Mouse (Mus musculus): ENCODE measurements around the gene Prkacb. TPM values are rescaled to one million over a fixed set of nuclear protein-coding genes. Genes with fewer than 3 reads are reported as not detected.

Prkacb gene
- 69.6 and 74.8 TPM in 2 replicates for polyA plus RNA-seq (2014; fragmentation: Nextera tagmentation; extraction: Ambion mirVana)

DNA sequence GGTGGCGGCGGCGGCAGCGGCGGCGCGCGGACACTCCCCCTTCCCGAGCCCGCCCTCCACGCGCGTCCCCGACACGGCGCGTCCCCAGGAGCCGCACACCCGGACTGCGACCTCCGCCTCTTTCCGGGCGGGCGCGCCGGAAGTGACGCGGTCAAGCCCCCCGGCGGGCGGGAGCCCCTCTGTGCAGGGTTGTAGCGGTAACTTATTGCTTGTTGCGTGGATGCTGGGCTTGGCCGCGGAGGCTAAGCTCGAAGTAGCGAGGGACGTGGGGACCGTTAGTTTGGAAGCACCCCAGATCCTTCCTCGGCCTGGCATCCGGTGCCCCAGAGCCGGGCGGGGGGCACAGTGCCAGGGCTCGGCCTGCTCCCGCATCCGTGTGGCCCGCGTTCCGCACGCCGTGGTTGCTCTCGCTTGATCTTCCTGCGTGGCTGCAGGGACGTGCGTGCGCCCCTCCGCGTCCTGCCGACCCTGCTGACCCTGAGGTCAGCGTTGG, at the start of gene Prkacb:
Prkacb (minus strand) TSS at position 90 of the 493 bp plus-strand sequence.
- Histone ChIP-seq H3K9ac (peak within 1 kb of the TSS; percentile 95), H3K36me3 (ENCODE audit: insufficient read depth) (no peaks in the 10 kb centered on the region), H3K27me3 (ENCODE audit: insufficient read depth, low read length) (no peaks in the 10 kb centered on the region), H3K4me3 (ENCODE audit: low read depth, low read length) (peak within 1 kb of the TSS; percentile 92), H3K27ac (ENCODE audit: low read depth) (peak within 1 kb of the TSS; percentile 95), H3K9me3 (ENCODE audit: low read depth, low read length) (no peaks in the 10 kb centered on the region), H3K4me2 (peak within 1 kb of the TSS; percentile 83), H3K4me1 (ENCODE audit: insufficient read depth) (no peaks in the 10 kb centered on the region; the same call in 1 of the 2 replicates)
- no peak for TF ChIP-seq CTCF (IDR thresholded peaks at IDR 0.05; ENCODE audit: low read depth)
- ATAC-seq (ENCODE audit: insufficient read depth) (peak; percentile 97), DNase-seq (peak; percentile 95)
- under 1% methylated on average over 52 of the region's 60 CpGs for WGBS

DNA sequence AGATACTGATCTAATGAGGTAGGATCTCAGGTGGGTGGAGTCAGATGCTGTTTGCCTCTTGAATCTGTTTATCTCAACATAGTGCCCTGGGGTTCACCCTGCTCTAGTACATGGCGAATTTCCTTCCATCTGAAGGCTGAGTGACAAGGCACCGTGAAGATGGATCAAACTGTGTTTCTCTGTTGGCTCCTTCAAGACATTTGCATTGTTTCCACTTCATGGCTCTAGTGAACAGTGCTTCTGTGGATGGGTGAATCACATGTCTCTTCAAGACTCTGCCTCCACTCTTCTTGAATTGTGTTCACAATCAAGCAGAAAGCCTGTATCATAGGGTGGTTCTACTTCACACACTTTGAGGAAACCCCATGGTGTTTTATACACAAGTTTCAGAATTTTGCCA, 47.5 kb upstream of the Prkacb start:
- no peak for DNase-seq
- H3K4me3 ChIP-seq (ENCODE audit: low read depth, low read length) = no peak overlapping the region
- WGBS = 70% methylated on average over 2 of the region's 2 CpGs
- H3K9ac ChIP-seq = no peak overlapping the region
- no peaks in the 10 kb centered on the region for H3K4me1 ChIP-seq (ENCODE audit: insufficient read depth)
- no peaks in the 10 kb centered on the region for H3K27me3 ChIP-seq (ENCODE audit: insufficient read depth, low read length)
- no peak for ATAC-seq (ENCODE audit: insufficient read depth)
- TF ChIP-seq CTCF (IDR thresholded peaks at IDR 0.05; ENCODE audit: low read depth) = no peak
- H3K4me2 ChIP-seq = no peak overlapping the region
- H3K27ac ChIP-seq (ENCODE audit: low read depth) = no peak overlapping the region
- no peaks in the 10 kb centered on the region for H3K9me3 ChIP-seq (ENCODE audit: low read depth, low read length)
- no peaks in the 10 kb centered on the region for H3K36me3 ChIP-seq (ENCODE audit: insufficient read depth)

DNA sequence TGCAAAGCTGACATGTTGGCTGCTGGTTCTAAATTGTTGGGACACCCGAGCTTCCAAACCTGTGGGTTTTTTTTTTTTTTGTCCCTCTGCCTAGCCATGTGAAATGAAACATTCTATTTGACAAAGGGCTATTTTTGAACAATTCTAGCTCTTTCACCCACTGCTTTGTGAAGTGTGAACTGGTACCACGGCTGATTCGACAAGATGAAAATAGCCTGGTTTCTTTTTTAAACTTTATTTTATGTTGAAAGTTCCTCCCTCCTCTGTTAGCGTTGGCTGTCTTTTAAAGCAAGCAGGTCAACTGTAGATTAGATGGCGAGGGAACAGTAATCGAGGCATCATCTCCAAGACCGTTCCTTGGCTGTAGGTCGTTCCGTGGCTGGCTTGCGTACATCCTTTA, 44.6 kb upstream of the Prkacb start:
- no peak overlapping the region for H3K4me3 ChIP-seq (ENCODE audit: low read depth, low read length)
- WGBS = 86% methylated on average over 10 of the region's 10 CpGs
- DNase-seq (no peak), ATAC-seq (ENCODE audit: insufficient read depth) (no peak)
- H3K4me2 ChIP-seq = no peak overlapping the region
- TF ChIP-seq CTCF (IDR thresholded peaks at IDR 0.05; ENCODE audit: low read depth) = no peak
- no peaks in the 10 kb centered on the region for H3K4me1 ChIP-seq (ENCODE audit: insufficient read depth)
- H3K36me3 ChIP-seq (ENCODE audit: insufficient read depth) = no peaks in the 10 kb centered on the region
- H3K9ac ChIP-seq = no peak overlapping the region
- H3K9me3 ChIP-seq (ENCODE audit: low read depth, low read length) = no peaks in the 10 kb centered on the region
- H3K27ac ChIP-seq (ENCODE audit: low read depth) = no peak overlapping the region
- no peaks in the 10 kb centered on the region for H3K27me3 ChIP-seq (ENCODE audit: insufficient read depth, low read length)

DNA sequence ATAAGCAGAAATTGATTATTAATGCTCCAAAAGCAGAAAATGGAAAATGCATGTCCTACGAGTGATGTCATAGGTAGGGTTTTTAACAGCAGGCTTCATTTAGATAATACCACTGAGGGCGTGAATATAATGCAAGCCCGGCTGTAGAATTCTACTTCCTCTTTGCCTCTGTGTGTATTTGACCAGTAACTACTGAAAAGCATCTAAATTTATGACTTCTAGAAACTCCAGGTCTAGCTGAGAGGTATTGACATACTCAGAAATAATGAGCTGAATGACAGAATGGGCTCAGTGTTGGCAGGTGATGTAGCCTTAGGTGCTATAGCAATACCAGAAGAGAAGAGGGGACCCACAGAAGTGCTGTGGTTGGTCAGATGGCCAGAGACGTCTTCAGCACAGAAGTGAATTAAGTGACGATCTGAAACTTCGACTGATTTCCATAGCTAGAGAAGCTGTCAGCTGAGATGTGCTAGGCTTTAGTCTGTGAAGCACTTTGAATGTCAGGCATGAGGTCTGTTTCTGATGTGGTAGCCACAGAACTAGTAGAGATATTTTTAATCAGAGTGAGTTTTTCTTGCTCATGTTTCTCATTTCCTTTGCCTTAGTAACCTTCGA, 41.8 kb upstream of the Prkacb start:
- no peak for DNase-seq
- 68% methylated on average over 7 of the region's 7 CpGs for WGBS

DNA sequence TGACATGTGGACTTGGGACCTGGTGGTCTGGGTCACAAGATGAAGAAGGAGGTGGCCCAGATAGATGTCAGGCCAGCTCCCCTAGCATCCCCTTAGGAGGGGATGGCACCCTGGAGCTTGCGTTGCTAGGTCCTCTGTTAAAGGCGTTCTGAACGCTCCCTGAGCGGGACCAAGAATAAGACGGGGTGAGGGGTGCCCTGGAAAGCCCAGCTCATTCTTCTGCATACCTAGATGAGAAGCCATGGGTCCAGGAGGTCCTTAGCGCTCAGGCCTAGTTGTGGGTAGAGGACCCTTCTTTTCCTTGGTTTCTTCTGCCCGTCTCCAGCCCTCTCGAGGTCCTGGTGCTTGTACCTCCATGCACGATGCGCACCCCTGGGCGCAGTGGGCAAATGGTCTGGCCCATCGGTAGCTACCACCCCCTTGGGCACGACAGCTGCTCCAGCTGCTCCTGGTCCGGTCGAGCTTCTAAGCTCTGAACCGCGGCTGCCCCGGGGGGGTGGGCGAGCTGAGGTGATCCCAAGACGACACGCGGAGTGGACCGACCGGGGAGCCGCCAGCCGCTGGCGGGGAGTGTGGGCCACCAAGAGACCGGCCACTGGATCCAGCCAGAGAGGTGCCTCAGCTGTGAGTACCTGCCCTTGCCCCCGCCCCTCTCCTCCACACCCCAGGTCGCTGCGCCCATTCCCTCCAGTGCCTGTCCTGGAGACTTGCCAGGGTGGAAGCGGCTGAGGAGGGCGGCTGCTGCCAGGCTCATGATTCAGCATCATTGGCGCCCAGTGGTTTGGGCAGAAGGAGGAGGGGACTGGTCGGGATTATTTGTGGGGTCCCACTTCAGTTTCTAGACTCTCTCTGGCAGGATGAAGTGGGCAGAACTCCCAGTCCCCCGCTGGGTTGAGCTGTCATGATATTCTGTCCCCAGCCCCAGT, 39.4 kb upstream of the Prkacb start, which contains the start of gene Ttll7:
Ttll7 (plus strand) TSS at position 402 of the 926 bp plus-strand sequence.
- Histone ChIP-seq H3K4me2 (peak within 1 kb of the TSS; percentile 84), H3K27me3 (ENCODE audit: insufficient read depth, low read length) (no peaks in the 10 kb centered on the region), H3K9me3 (ENCODE audit: low read depth, low read length) (no peaks in the 10 kb centered on the region), H3K4me1 (ENCODE audit: insufficient read depth) (no peaks in the 10 kb centered on the region), H3K4me3 (ENCODE audit: low read depth, low read length) (peak within 1 kb of the TSS; percentile 63), H3K36me3 (ENCODE audit: insufficient read depth) (no peaks in the 10 kb centered on the region), H3K9ac (peak within 1 kb of the TSS; percentile 67), H3K27ac (ENCODE audit: low read depth) (no peak within 1 kb of the TSS)
- ATAC-seq (ENCODE audit: insufficient read depth) (peak; percentile 98), DNase-seq (peak; percentile 94)
- 1% methylated on average over 36 of the region's 36 CpGs for WGBS
- no peak for TF ChIP-seq CTCF (IDR thresholded peaks at IDR 0.05; ENCODE audit: low read depth)

More for the DNA sequence above, 41.8 kb upstream of the Prkacb start:
- H3K4me1 ChIP-seq (ENCODE audit: insufficient read depth) = no peaks in the 10 kb centered on the region
- no peak for TF ChIP-seq CTCF (IDR thresholded peaks at IDR 0.05; ENCODE audit: low read depth)
- H3K36me3 ChIP-seq (ENCODE audit: insufficient read depth) = no peaks in the 10 kb centered on the region
- H3K4me3 ChIP-seq (ENCODE audit: low read depth, low read length) = no peak overlapping the region
- no peak overlapping the region for H3K4me2 ChIP-seq
- no peak for ATAC-seq (ENCODE audit: insufficient read depth)
- no peak overlapping the region for H3K9ac ChIP-seq
- no peak overlapping the region for H3K27ac ChIP-seq (ENCODE audit: low read depth)
- no peaks in the 10 kb centered on the region for H3K27me3 ChIP-seq (ENCODE audit: insufficient read depth, low read length)
- H3K9me3 ChIP-seq (ENCODE audit: low read depth, low read length) = no peaks in the 10 kb centered on the region

DNA sequence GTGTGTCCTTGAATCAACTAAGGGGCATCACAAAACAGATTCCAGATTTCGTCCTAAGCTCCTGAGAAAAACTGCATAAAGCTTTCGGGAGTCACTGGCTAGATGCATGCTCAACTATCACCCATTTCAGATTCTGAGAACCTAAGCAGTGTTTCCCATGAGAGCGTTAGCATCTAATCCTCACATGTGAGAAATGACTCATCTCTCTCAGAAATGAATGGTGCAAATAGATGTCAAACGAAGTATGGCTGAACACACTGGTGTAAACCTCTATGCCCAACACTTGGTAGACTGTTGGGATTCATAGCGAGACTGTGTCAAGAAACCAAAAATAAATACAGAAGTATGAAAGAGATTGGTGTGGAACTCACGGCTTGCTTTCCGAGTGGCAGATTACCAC, 36.6 kb upstream of the Prkacb start:
- ATAC-seq (ENCODE audit: insufficient read depth) (no peak), DNase-seq (no peak)
- Histone ChIP-seq H3K36me3 (ENCODE audit: insufficient read depth) (no peaks in the 10 kb centered on the region), H3K4me3 (ENCODE audit: low read depth, low read length) (no peak overlapping the region), H3K27ac (ENCODE audit: low read depth) (no peak overlapping the region), H3K4me1 (ENCODE audit: insufficient read depth) (no peaks in the 10 kb centered on the region), H3K9ac (no peak overlapping the region), H3K9me3 (ENCODE audit: low read depth, low read length) (no peaks in the 10 kb centered on the region), H3K4me2 (no peak overlapping the region), H3K27me3 (ENCODE audit: insufficient read depth, low read length) (no peaks in the 10 kb centered on the region)
- no peak for TF ChIP-seq CTCF (IDR thresholded peaks at IDR 0.05; ENCODE audit: low read depth)
- WGBS = 84% methylated on average over 7 of the region's 7 CpGs

DNA sequence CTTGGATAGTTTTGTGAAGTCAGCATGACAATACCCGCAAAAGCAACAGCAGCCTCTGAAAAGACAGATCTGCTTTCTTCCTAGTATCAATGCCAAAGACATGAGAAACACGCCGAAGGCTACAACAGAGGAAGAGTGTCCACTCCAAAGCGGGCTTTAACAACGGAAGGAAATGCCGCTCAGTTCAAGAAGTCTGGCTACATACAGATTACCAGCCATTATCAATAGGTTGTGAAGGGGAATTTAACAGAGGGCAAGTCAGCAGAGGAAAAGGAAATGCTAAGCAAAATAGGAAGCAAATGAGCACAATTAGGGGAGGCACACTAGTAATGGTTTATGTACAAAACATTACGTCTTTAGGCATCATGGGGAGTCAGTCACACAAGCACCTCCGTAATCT, 35.3 kb upstream of the Prkacb start:
- WGBS = 82% methylated on average over 8 of the region's 8 CpGs

More for the DNA sequence above, 35.3 kb upstream of the Prkacb start:
- H3K9me3 ChIP-seq (ENCODE audit: low read depth, low read length) = no peaks in the 10 kb centered on the region
- no peaks in the 10 kb centered on the region for H3K27me3 ChIP-seq (ENCODE audit: insufficient read depth, low read length)
- H3K36me3 ChIP-seq (ENCODE audit: insufficient read depth) = no peaks in the 10 kb centered on the region
- no peak overlapping the region for H3K27ac ChIP-seq (ENCODE audit: low read depth)
- ATAC-seq (ENCODE audit: insufficient read depth) (no peak), DNase-seq (peak; percentile 11)
- TF ChIP-seq CTCF (IDR thresholded peaks at IDR 0.05; ENCODE audit: low read depth) = no peak
- no peak overlapping the region for H3K9ac ChIP-seq
- no peak overlapping the region for H3K4me3 ChIP-seq (ENCODE audit: low read depth, low read length)
- H3K4me1 ChIP-seq (ENCODE audit: insufficient read depth) = no peaks in the 10 kb centered on the region
- no peak overlapping the region for H3K4me2 ChIP-seq

Measured in lung, embryonic 14.5 days (tissue).